Mouse (Mus musculus) lung, adult 2 months (tissue): ENCODE data around the gene Alk.

Experiments used
- CTCF ChIP-seq: fragments of 200-500 bp; IDR thresholded peaks from 2 replicates; pipeline ENCODE4 v1.5.1; 2011; ENCODE audit warnings: mild to moderate bottlenecking, low read length, control low read depth; ENCODE audit not compliant: insufficient read depth
- POLR2A ChIP-seq: fragments of 200-500 bp; IDR thresholded peaks from 2 replicates; pipeline ENCODE4 v1.6.1; 2011; ENCODE audit warnings: low read depth, mild to moderate bottlenecking, control low read depth, low read length, borderline replicate concordance; ENCODE audit errors: extremely low read depth

DNA sequence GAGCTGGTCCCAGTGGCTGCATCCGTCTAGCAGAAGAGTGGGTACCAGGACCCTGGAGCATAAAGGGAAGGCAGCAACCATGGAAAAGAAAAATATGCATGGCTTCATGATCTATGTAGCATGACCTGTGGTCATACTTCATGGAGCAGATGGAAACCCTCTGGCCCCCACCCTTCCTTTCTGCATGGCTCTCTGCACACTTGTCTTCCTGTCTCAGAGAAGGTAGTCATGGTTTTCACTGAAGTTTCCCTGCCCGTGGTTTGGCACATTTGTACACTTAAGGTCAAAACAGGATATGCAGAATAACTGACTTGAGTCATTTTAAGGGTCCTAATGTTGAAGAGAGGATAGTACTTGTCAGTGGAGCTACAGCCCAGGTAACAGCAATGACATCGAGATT, 16.8 kb downstream of the Alk start:
- no peak for TF ChIP-seq POLR2A
- no peak for TF ChIP-seq CTCF
